Mouse (Mus musculus) urinary bladder, postnatal 25 days (tissue): ENCODE measurements at regions not wholly inside any gene's neighbourhood (a gene's known extent, or its start where the extent isn't known, plus 50 kb on each side); places are given as distances from the start of the nearest gene placed in this dataset.
A peak's percentile ranks its signal among the peaks of the same experiment; 100 is the strongest.

ENCODE experiments used
- DNase-seq: peaks from one replicate; pipeline ENCODE4 v3.0.0; 2022; ENCODE audit warnings: low spot score

GRCm38 (mm10) chr6:67151515-67151914, 86.5 kb upstream of the Serbp1 start:
- DNase-seq: no peak

GRCm38 (mm10) chr6:67149425-67149824, 88.6 kb upstream of the Serbp1 start:
- DNase-seq: no peak

GRCm38 (mm10) chr6:67146708-67147107, 91.3 kb upstream of the Serbp1 start:
- DNase-seq: no peak

GRCm38 (mm10) chr6:67145969-67146368, 92.0 kb upstream of the Serbp1 start:
- no peak for DNase-seq

DNA sequence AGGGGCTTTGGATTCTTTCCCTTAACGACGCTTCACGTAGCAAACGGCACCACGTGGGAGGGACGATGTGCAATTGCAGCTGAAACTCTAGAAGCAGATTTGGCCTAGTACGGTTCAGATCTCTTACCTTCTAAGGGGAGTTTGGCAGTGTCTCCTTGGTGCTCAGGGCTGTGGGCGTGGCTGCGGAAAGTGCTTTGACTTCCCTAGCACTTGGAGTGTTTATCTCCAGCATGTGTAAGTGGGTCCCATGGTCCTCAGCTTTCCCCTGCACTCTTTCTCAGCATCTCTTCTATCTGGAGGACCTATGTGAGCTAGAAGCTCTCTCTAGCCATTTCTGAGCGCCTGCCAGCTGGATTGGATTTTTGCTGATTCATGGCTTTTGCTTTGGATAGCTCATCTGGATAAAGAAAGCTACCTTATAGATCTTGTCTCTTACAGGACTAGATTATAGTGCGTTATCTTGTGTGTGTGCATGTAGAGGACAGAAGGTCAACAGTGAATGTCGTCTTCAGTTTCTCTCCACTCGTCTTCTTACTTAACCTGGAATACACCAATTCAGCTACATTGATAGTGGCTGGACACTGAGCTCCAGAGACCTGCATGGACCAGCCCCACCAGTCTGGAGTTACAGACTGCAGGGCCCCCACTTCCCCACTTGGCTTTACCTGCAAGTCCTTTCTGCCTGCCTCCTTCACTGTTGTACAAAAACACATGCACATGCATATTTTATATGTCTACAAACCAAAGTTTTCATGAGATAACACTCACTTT, 92.8 kb upstream of the Serbp1 start:
- no peak for DNase-seq

- DNase-seq: peak; percentile 72
Observed at GRCm38 (mm10) chr6:67142179-67142578, 95.8 kb upstream of the Serbp1 start.

GRCm38 (mm10) chr6:67140645-67141250, 97.2 kb upstream of the Serbp1 start:
- DNase-seq: no peak

GRCm38 (mm10) chr6:67139012-67139375, 99.0 kb upstream of the Serbp1 start:
- no peak for DNase-seq

GRCm38 (mm10) chr6:67138302-67139011, 99.5 kb upstream of the Serbp1 start:
- DNase-seq: no peak

DNA sequence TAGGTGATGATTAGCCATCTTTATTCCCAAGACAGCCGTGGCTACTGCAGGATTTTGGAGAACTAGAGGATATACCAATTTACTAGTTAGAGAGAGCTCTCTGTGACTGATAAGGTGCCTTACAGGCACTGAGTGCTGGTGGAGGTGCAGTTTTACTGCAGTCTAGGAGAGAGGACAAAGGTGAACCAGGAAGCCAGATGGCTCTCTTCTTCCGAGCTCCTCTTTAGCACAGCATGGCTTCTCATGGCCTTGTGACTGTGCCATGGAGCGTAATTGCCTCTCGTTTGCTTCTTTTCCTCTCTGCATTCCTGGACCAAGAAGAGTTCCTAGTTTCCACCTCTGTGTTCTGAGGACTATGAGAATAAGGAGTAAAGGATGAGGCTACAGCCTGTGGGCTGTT, 100.2 kb upstream of the Gadd45a start:
- DNase-seq: no peak

DNA sequence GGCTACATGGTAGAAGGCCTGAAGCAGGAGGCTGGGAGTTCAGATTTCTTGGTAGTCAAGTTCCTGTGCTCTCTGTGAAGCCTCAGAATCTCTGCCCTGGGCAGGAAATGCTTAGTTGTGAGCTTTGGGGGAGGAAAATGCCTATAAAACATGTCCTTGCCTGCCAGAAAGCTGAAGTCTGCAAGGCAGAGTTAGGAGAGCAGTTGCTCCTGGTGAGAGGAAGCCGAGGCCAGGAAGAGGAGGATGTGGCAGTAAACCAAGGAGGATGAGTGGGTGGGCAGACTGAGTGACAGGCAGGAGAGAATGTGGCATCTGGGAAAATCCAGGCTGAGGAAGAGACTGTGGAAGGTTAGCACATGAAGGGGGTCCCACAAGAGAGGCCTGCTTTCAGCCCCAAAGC, 97.7 kb upstream of the Gadd45a start:
- no peak for DNase-seq

DNA sequence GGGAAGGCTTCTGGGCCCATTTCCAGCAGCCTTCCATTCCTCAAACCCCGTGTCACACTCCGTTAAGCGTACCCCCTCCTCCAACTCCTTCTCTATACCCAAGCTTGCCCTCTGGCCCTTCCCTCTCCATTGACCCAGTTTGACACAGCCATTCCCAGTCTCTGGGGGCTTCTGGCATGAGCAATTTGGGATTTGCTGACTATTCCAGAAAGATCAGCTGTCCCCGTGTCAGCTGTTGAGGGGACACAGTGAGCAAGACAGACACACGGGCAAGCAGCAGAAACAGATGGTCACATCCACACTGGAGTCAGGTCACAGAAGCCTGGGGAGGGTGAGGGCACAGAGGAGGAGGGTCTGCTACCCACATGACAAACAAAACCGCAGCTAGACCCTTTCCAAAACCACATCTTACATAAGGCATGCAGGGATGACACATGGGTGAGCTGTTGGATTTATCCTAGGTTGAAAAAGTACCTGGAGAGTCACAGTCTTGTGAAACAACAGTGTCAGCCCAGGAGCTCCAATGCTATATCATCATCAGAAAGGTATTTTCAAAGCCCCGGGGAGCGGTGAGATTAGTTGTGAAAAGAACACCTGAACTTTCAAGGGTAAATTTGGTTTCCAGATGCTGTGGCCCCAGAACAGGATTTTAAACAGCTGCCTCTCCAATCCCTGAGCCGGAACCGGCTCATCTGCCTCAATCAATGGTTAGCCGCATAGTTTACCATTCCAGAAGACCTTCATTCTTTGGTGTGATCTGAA, 93.5 kb upstream of the Gadd45a start:
- no peak for DNase-seq

DNA sequence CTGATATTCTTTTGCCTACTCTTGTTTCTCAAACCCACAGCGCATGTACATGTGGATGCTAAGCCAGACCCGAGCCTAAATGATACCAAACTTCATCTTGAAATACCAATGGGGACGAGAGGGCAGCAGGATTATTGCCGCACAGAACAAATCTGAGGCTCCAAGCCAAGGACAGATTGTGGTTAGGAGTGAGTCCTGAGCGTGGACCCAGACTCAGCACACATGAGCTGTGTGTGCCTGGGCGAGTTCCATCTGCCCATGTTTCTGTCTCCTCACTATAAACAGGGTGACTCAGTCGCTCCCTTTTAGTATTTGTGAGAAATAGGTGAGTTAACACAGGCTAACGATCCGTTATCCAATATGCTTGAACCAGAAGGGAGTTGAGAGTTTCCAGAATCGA, 92.4 kb upstream of the Gadd45a start:
- DNase-seq: no peak

DNA sequence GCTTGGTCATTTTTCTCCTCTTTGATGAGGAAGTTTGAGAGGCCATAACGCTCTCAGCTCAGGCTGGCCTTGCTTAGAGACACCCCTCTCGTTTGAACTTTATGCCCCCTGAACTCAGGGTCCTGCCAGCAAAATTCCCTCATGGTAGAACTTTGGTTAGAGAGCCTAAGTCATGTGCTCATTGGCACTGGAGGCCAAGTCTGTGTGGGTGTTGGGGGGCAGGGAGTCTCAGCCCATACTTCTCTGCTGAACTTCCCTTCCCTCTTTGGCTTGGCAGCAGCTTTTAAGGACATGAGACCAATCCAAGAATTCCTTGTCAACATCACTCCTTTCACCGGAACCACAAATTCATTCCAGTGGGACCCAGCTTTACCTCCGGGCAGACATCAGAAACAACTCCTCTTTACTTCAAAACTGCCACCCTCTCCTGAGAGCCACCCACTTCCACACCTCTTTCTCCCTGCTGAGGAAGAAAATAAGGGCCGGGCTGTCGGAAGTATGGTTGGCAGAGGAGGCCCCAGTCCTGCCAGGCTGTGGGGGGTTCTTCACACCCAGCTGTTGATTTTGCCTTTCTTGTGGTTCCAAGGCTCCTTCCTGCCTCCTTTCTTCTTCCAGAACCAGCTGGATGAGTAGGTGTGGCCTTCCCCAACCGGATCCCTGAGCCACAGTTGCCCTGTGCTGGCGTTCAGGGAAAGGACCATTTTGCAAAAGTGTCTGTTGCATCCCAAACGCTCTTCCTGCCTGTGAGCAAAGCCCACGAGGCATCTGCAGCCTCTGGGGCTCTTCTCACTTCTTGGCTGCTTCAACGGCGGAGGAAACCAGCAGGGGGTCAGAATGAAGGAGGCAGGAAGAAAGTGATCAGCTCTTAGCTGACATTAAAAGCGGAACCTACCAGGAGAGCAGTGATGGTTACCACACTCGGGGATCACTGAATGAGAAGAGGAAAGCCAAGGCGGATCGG, 91.5 kb upstream of the Gadd45a start:
- DNase-seq: no peak

DNA sequence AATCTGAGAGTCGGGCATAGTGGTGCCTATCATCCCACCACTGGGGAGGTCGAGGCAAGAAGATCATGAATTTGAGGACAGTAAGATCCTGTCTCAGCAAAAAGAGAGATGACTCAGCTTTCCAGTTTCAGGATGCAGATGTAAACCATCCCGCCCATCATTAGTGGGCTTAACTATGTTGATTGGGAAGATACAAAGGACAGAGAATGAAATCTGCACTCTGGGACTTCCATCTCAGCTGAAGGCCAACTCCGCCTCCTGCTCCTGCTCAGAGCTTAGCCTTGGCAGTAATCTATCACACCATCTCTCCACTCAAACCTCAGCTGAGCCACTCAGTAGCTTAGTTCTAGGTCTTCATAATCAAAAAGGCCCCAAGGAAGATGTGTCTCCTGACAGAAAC, 90.5 kb upstream of the Gadd45a start:
- no peak for DNase-seq

DNA sequence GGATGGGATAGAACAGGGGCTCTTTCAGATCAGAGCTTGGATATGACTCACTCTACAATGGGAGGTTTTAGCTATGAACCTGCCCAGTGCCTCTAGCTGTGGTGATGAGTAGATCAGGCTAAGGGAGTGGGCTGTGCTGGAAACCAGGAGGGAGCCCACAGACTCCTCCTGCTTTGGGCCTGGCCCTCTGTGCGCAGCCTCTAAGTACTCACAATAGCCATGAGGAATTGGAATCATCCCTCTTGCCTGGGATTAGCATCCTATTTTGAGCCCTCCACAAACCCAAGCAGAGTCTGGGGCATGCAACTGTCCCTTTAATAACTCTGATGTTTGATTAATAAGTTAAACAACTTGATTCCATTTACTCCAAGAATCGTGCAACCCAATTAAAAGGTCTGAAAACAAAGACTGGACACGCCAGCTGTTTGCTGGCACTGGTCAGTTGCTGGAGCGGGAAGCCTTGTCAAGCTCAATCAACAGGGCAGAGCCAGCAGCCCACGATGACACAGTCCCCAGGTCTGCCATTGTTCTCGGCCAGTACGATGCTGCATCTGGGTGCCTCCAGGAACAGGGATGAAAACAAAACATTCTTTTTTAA, 88.6 kb upstream of the Gadd45a start:
- DNase-seq: no peak

- no peak for DNase-seq
Observed at GRCm38 (mm10) chr6:67124089-67124488, 86.8 kb upstream of the Gadd45a start.

- DNase-seq: no peak
Observed at GRCm38 (mm10) chr6:67123071-67123470, 85.8 kb upstream of the Gadd45a start.

- DNase-seq: no peak
Observed at GRCm38 (mm10) chr6:67116306-67116705, 79.0 kb upstream of the Gadd45a start.

DNA sequence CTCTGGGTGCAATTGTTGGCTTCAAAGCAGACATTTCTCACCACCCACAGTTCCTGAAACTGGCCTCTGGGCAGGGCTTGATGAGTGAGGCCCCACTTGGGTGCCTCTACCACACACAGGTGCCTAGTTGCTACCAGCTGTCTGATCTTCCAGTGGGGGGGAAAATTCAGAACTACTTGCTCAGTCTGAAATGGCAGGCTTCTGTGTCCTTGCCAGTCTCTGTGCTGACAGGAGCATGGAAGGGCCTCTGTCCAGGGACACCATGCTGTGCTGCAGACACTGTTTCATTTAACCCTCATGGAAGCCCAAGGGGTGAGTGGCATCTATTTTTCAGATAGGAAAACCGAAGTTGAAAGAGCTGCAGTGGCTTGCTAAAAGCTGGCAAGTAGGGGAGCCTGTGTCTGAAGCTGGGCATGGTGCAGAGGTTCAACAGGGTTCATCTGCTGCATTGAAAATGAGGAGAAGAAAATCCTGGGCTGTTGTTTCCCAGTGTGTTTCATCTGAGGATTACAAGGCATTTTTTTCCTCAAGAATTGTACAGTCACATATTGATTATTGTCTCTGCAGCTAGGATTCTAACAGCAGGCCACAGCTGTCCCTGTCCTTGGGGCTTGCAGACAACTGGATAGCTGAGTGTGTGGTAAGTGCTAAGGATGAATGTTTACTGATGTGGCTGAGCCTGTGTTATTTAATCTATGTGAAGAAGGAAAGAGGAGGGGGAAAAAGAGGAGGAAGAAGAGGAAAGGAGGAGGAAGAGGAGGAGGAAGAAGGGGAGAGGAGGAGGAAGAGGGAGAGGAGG, 78.4 kb upstream of the Gadd45a start:
- no peak for DNase-seq
